Mouse (Mus musculus): Measurements from ENCODE around the gene Thtpa. TPM values are rescaled to one million over a fixed set of nuclear protein-coding genes. Genes with fewer than 3 reads are reported as not detected.

Gene Thtpa
- polyA plus RNA-seq, 1 experiment from 2014 or later, result 30.7 TPM

- Histone ChIP-seq H3K4me1 (replicated peaks) (peaks cover 81% of the 10 kb centered on the region), H3K4me2 (peak overlapping the region; percentile 25), H3K27ac (peak overlapping the region; percentile 83), H3K9ac (peak overlapping the region; percentile 64), H3K4me3 (no peak overlapping the region), H3K9me3 (no peaks in the 10 kb centered on the region), H3K27me3 (peaks cover 41% of the 10 kb centered on the region), H3K36me3 (peaks cover 17% of the 10 kb centered on the region)
- 10% methylated on average over 21 of the region's 21 CpGs for WGBS
- ATAC-seq (ENCODE audit: low FRiP score), result no peak
These were observed 14.7 kb downstream of the Thtpa start for GRCm38 (mm10) chr14:55109048-55109873.

- peaks cover 39% of the 10 kb centered on the region for H3K27me3 ChIP-seq
- H3K27ac ChIP-seq, result peak overlapping the region; percentile 83; the same call in 1 of the 2 replicates
- no peak overlapping the region for H3K4me2 ChIP-seq
- ATAC-seq (ENCODE audit: low FRiP score), result no peak
- WGBS, result 35% methylated on average over 9 of the region's 9 CpGs
- peaks cover 84% of the 10 kb centered on the region for H3K4me1 ChIP-seq (replicated peaks)
- peaks cover 17% of the 10 kb centered on the region for H3K36me3 ChIP-seq
- H3K4me3 ChIP-seq, result no peak overlapping the region
- H3K9ac ChIP-seq, result peak overlapping the region; percentile 64
- H3K9me3 ChIP-seq, result no peaks in the 10 kb centered on the region
These were observed 15.5 kb downstream of the Thtpa start for GRCm38 (mm10) chr14:55110076-55110475.

GRCm38 (mm10) chr14:55111720-55112119 lies 17.1 kb downstream of the Thtpa start:
- no peak overlapping the region for H3K4me3 ChIP-seq
- H3K9me3 ChIP-seq, result no peaks in the 10 kb centered on the region
- H3K27me3 ChIP-seq, result peaks cover 39% of the 10 kb centered on the region
- ATAC-seq (ENCODE audit: low FRiP score), result no peak
- WGBS, result 68% methylated on average over 2 of the region's 2 CpGs
- no peak overlapping the region for H3K4me2 ChIP-seq
- H3K27ac ChIP-seq, result no peak overlapping the region
- peak overlapping the region; percentile 35; the same call in 1 of the 2 replicates for H3K9ac ChIP-seq
- peaks cover 17% of the 10 kb centered on the region for H3K36me3 ChIP-seq
- peaks cover 80% of the 10 kb centered on the region for H3K4me1 ChIP-seq (replicated peaks)

- H3K27ac ChIP-seq, result no peak overlapping the region
- no peak for ATAC-seq (ENCODE audit: low FRiP score)
- peak overlapping the region; percentile 88 for H3K4me2 ChIP-seq
- peaks cover 14% of the 10 kb centered on the region for H3K36me3 ChIP-seq
- peaks cover 44% of the 10 kb centered on the region for H3K27me3 ChIP-seq
- H3K4me1 ChIP-seq (replicated peaks), result peaks cover 77% of the 10 kb centered on the region
- WGBS, result 70% methylated on average over 51 of the region's 51 CpGs
- peak overlapping the region; percentile 35; the same call in 1 of the 2 replicates for H3K9ac ChIP-seq
- H3K9me3 ChIP-seq, result no peaks in the 10 kb centered on the region
- peak overlapping the region; percentile 86 for H3K4me3 ChIP-seq
These were observed 18.9 kb downstream of the Thtpa start for GRCm38 (mm10) chr14:55113351-55113974.

GRCm38 (mm10) chr14:55113975-55114645 lies 19.5 kb downstream of the Thtpa start:
- Histone ChIP-seq H3K36me3 (peaks cover 14% of the 10 kb centered on the region), H3K9me3 (no peaks in the 10 kb centered on the region), H3K27me3 (peaks cover 44% of the 10 kb centered on the region), H3K4me1 (replicated peaks) (peaks cover 70% of the 10 kb centered on the region), H3K4me2 (peak overlapping the region; percentile 88), H3K4me3 (peak overlapping the region; percentile 86), H3K9ac (peak overlapping the region; percentile 91), H3K27ac (peak overlapping the region; percentile 96; the same call in 1 of the 2 replicates)
- 12% methylated on average over 24 of the region's 26 CpGs for WGBS
- no peak for ATAC-seq (ENCODE audit: low FRiP score)

- H3K9ac ChIP-seq, result peak overlapping the region; percentile 91
- peak; percentile 41 for ATAC-seq (ENCODE audit: low FRiP score)
- peak overlapping the region; percentile 86 for H3K4me3 ChIP-seq
- H3K4me1 ChIP-seq (replicated peaks), result peaks cover 61% of the 10 kb centered on the region
- no peaks in the 10 kb centered on the region for H3K9me3 ChIP-seq
- peaks cover 14% of the 10 kb centered on the region for H3K36me3 ChIP-seq
- WGBS, result under 1% methylated on average over 78 of the region's 78 CpGs
- H3K4me2 ChIP-seq, result peak overlapping the region; percentile 88
- H3K27me3 ChIP-seq, result peaks cover 41% of the 10 kb centered on the region
- peak overlapping the region; percentile 96 for H3K27ac ChIP-seq
These were observed 20.4 kb downstream of the Thtpa start for GRCm38 (mm10) chr14:55114759-55115701.

- H3K9ac ChIP-seq, result peak overlapping the region; percentile 91
- ATAC-seq (ENCODE audit: low FRiP score), result peak; percentile 27
- peak overlapping the region; percentile 96 for H3K27ac ChIP-seq
- peak overlapping the region; percentile 86 for H3K4me3 ChIP-seq
- H3K36me3 ChIP-seq, result peaks cover 14% of the 10 kb centered on the region
- under 1% methylated on average over 8 of the region's 8 CpGs for WGBS
- peaks cover 55% of the 10 kb centered on the region for H3K4me1 ChIP-seq (replicated peaks)
- H3K9me3 ChIP-seq, result no peaks in the 10 kb centered on the region
- H3K4me2 ChIP-seq, result peak overlapping the region; percentile 88
- peaks cover 41% of the 10 kb centered on the region for H3K27me3 ChIP-seq
These were observed 21.3 kb downstream of the Thtpa start for GRCm38 (mm10) chr14:55115846-55116245.

- H3K4me1 ChIP-seq (replicated peaks), result peaks cover 53% of the 10 kb centered on the region
- peaks cover 14% of the 10 kb centered on the region for H3K36me3 ChIP-seq
- peak within 1 kb of the TSS; percentile 86 for H3K4me3 ChIP-seq
- H3K27ac ChIP-seq, result peak within 1 kb of the TSS; percentile 96
- peak within 1 kb of the TSS; percentile 88 for H3K4me2 ChIP-seq
- peak within 1 kb of the TSS; percentile 91 for H3K9ac ChIP-seq
- WGBS, result 5% methylated on average over 21 of the region's 21 CpGs
- peaks cover 34% of the 10 kb centered on the region for H3K27me3 ChIP-seq
- H3K9me3 ChIP-seq, result no peaks in the 10 kb centered on the region
- peak; percentile 63 for ATAC-seq (ENCODE audit: low FRiP score)
These were observed 22.0 kb downstream of the Thtpa start, which contains the start of gene Jph4 for GRCm38 (mm10) chr14:55116425-55117200. Gene Jph4, minus strand, starts transcription at chr14:55116935.

- H3K4me1 ChIP-seq (replicated peaks), result peaks cover 46% of the 10 kb centered on the region
- WGBS, result 80% methylated on average over 4 of the region's 4 CpGs
These were observed 24.3 kb downstream of the Thtpa start for GRCm38 (mm10) chr14:55118852-55119251.

GRCm38 (mm10) chr14:55119421-55120134 lies 25.0 kb downstream of the Thtpa start:
- no peak overlapping the region for H3K4me2 ChIP-seq
- H3K9ac ChIP-seq, result no peak overlapping the region
- H3K4me3 ChIP-seq, result no peak overlapping the region
- no peaks in the 10 kb centered on the region for H3K9me3 ChIP-seq
- no peak overlapping the region for H3K27ac ChIP-seq
- WGBS, result 75% methylated on average over 4 of the region's 4 CpGs
- peaks cover 39% of the 10 kb centered on the region for H3K4me1 ChIP-seq (replicated peaks)
- H3K27me3 ChIP-seq, result peaks cover 8% of the 10 kb centered on the region
- ATAC-seq (ENCODE audit: low FRiP score), result no peak
- H3K36me3 ChIP-seq, result no peaks in the 10 kb centered on the region

More at GRCm38 (mm10) chr14:55118852-55119251, 24.3 kb downstream of the Thtpa start:
- Histone ChIP-seq H3K36me3 (peaks cover under 1% of the 10 kb centered on the region), H3K9ac (no peak overlapping the region), H3K4me2 (no peak overlapping the region), H3K27ac (no peak overlapping the region), H3K27me3 (peaks cover 15% of the 10 kb centered on the region), H3K4me3 (no peak overlapping the region), H3K9me3 (no peaks in the 10 kb centered on the region)
- no peak for ATAC-seq (ENCODE audit: low FRiP score)

Data from hindbrain, embryonic 13.5 days (tissue).